Mouse (Mus musculus) hindbrain, embryonic 14.5 days (tissue): ENCODE results near the gene Plekha5. TPM values are rescaled to one million over a fixed set of nuclear protein-coding genes. Genes with fewer than 3 reads are reported as not detected.
"Not testable (repeated sequence)": the region's sequence is repeated elsewhere in the genome, so short reads cannot be mapped to it uniquely, and the experiment has no call there.

Experiments
- ATAC-seq: fragments of 200-750 bp; cut with Nextera tagmentation; 2 replicates; pipeline ENCODE4 v1.8.0; 2017; ENCODE audit warnings: moderate number of reproducible peaks, mild to moderate bottlenecking, moderate TSS enrichment, moderate library complexity; ENCODE audit not compliant: low FRiP score
- DNase-seq: peaks from one replicate; pipeline ENCODE4 v3.0.0-alpha.2; 2015; ENCODE audit warnings: low spot score
- H3K27ac ChIP-seq: fragments of 300-500 bp; sonication (generic); 2 replicates; pipeline ENCODE4 v1.5.1; 2014; ENCODE audit warnings: mild to moderate bottlenecking, moderate library complexity
- H3K27me3 ChIP-seq: fragments of 300-500 bp; sonication (generic); 2 replicates; pipeline ENCODE4 v1.6.1; 2014; ENCODE audit warnings: mild to moderate bottlenecking, low read length, mixed read lengths; ENCODE audit not compliant: control insufficient read depth, insufficient read depth
- H3K36me3 ChIP-seq: fragments of 300-500 bp; sonication (generic); replicated peaks from 2 replicates; pipeline ENCODE4 v1.6.1; 2014; ENCODE audit not compliant: control insufficient read depth, insufficient read depth
- H3K4me1 ChIP-seq: fragments of 300-500 bp; sonication (generic); replicated peaks from 2 replicates; pipeline ENCODE4 v1.6.1; 2014; ENCODE audit warnings: antibody characterized with exemption, low read length, mixed read lengths; ENCODE audit not compliant: control insufficient read depth, insufficient read depth
- H3K4me2 ChIP-seq: fragments of 300-500 bp; sonication (generic); replicated peaks from 2 replicates; pipeline ENCODE4 v1.6.1; 2014; ENCODE audit warnings: mild to moderate bottlenecking, moderate library complexity
- H3K4me3 ChIP-seq: fragments of 300-500 bp; sonication (generic); replicated peaks from 2 replicates; pipeline ENCODE4 v1.5.1; 2014; ENCODE audit warnings: mild to moderate bottlenecking, low read length
- H3K9ac ChIP-seq: fragments of 300-500 bp; sonication (generic); 2 replicates; pipeline ENCODE4 v1.6.1; 2014
- H3K9me3 ChIP-seq: fragments of 300-500 bp; sonication (generic); 2 replicates; pipeline ENCODE4 v1.6.1; 2016; ENCODE audit warnings: low read length; ENCODE audit not compliant: control insufficient read depth
- WGBS: fragments of 180-500 bp; shearing (Covaris S2); extraction: QIAGEN DNeasy Blood & Tissue Kit; methylation state at CpG from one replicate; pipeline ENCODE4 v1.1.7; 2014; 5-methylcytosine and 5-hydroxymethylcytosine counted together
- polyA plus RNA-seq: library from polyadenylated mRNA; unstranded; fragments of >200 nt; fragmentation: Nextera tagmentation; extraction: Ambion mirVana; gene quantifications from 2 replicates; pipeline ENCODE4 v1.2.1, GENCODE M21; 2014

The Plekha5 gene
- polyA plus RNA-seq, 1 experiment from 2014 or later, result 37.8 TPM

- H3K9me3 ChIP-seq, result no peaks in the 10 kb centered on the region
- DNase-seq (no peak), ATAC-seq (no peak)
- WGBS, result 73% methylated on average over 2 of the region's 2 CpGs
- H3K9ac ChIP-seq, result no peak overlapping the region
- no peaks in the 10 kb centered on the region for H3K4me1 ChIP-seq
- H3K4me3 ChIP-seq, result no peak overlapping the region
- no peak overlapping the region for H3K4me2 ChIP-seq
- no peak overlapping the region for H3K27ac ChIP-seq
- H3K36me3 ChIP-seq, result peaks cover 60% of the 10 kb centered on the region
- H3K27me3 ChIP-seq, result no peaks in the 10 kb centered on the region
Observed at GRCm38 (mm10) chr6:140567897-140568296, 144.0 kb downstream of the Plekha5 start.

GRCm38 (mm10) chr6:140570152-140570551, 146.3 kb downstream of the Plekha5 start:
- no peaks in the 10 kb centered on the region for H3K27me3 ChIP-seq
- DNase-seq (peak; percentile 40), ATAC-seq (peak; percentile 61; the same call in 1 of the 2 replicates)
- 62% methylated on average over 11 of the region's 11 CpGs for WGBS
- H3K4me3 ChIP-seq, result no peak overlapping the region
- no peak overlapping the region for H3K9ac ChIP-seq
- H3K27ac ChIP-seq, result no peak overlapping the region
- no peak overlapping the region for H3K4me2 ChIP-seq
- peaks cover 74% of the 10 kb centered on the region for H3K36me3 ChIP-seq
- H3K4me1 ChIP-seq, result no peaks in the 10 kb centered on the region
- no peaks in the 10 kb centered on the region for H3K9me3 ChIP-seq

DNA sequence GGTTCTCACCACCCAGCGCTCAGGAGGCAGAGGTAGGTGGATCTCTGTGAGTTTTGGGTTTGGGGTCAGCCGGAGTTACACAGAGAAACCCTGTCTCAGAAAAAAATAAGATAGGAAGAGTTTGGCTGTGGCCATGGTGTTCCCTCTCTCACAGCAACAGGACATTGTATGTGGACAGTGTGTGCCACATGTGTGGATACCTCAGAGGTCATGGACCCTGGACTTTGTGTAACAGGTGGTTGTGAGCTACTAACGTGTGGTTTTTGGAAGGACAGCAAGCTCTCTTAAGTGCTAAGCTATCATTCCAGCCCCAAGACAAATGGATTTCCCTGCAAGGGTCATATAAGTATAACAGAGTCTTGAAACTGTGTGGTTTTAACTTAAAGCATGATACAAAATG, 151.1 kb downstream of the Plekha5 start:
- peaks cover 85% of the 10 kb centered on the region for H3K36me3 ChIP-seq
- H3K4me1 ChIP-seq, result no peaks in the 10 kb centered on the region
- WGBS, result 100% methylated on average over 3 of the region's 3 CpGs
- no peaks in the 10 kb centered on the region for H3K27me3 ChIP-seq
- no peak overlapping the region for H3K27ac ChIP-seq
- H3K4me2 ChIP-seq, result no peak overlapping the region
- no peaks in the 10 kb centered on the region for H3K9me3 ChIP-seq
- DNase-seq (no peak), ATAC-seq (no peak)
- no peak overlapping the region for H3K4me3 ChIP-seq
- H3K9ac ChIP-seq, result no peak overlapping the region

- WGBS, result 94% methylated on average over 8 of the region's 8 CpGs
- Histone ChIP-seq H3K36me3 (peaks cover 82% of the 10 kb centered on the region), H3K27me3 (no peaks in the 10 kb centered on the region), H3K9ac (no peak overlapping the region), H3K4me3 (no peak overlapping the region), H3K27ac (no peak overlapping the region), H3K9me3 (no peaks in the 10 kb centered on the region), H3K4me2 (no peak overlapping the region), H3K4me1 (no peaks in the 10 kb centered on the region)
- ATAC-seq (no peak), DNase-seq (no peak)
Observed at GRCm38 (mm10) chr6:140576133-140576532, 152.3 kb downstream of the Plekha5 start.

DNA sequence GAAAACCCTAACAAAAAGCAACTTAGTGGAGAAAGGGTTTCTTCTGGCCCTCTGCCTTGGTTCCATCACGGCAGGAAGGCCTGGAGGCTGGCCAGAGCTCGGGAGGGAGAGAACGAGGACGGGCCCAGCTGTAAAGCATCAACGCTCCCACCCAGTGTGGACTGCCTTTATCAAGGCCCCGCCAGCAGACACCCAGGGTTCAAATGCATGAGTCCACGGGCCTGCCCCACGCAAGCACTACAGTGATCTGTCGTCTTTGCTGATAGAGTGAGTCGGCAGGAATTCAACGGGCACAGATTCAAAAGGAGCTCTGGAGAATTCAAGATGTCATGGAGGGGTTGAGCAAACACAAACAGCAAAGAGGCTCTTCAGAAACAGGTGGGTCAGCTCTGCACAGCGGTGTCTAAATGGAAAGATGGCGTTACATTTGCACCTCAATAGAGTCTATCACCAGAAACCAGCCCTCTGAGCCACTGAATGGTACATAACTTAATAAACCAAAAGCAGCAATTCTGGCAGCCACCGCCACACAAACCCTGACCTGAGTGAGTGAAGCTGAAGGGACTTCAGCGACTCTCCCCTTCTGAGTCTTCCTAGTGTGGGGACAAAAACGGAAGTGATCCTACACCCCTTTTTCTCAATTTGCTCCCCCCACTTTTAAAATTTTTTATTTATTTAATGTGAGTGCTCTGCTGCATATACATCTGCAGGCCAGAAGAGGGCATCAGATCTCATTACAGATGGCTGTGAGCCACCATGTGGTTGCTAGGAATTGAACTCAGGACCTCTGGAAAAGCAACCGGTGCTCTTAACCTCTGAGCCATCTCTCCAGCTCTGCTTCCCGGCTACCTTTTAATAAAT, 153.3 kb downstream of the Plekha5 start:
- H3K27ac ChIP-seq, result no peak overlapping the region
- H3K27me3 ChIP-seq, result no peaks in the 10 kb centered on the region
- no peaks in the 10 kb centered on the region for H3K9me3 ChIP-seq
- no peak overlapping the region for H3K9ac ChIP-seq
- H3K4me3 ChIP-seq, result no peak overlapping the region
- no peak overlapping the region for H3K4me2 ChIP-seq
- no peaks in the 10 kb centered on the region for H3K4me1 ChIP-seq
- WGBS, result 74% methylated on average over 18 of the region's 18 CpGs
- DNase-seq (no peak), ATAC-seq (no peak)
- H3K36me3 ChIP-seq, result peaks cover 79% of the 10 kb centered on the region

GRCm38 (mm10) chr6:140577822-140578170, 153.9 kb downstream of the Plekha5 start:
- H3K27ac ChIP-seq, result no peak overlapping the region
- peaks cover 79% of the 10 kb centered on the region for H3K36me3 ChIP-seq
- ATAC-seq, result no peak
- WGBS, result 95% methylated on average over 4 of the region's 4 CpGs
- no peaks in the 10 kb centered on the region for H3K27me3 ChIP-seq
- H3K4me3 ChIP-seq, result no peak overlapping the region
- no peak overlapping the region for H3K4me2 ChIP-seq
- H3K9ac ChIP-seq, result no peak overlapping the region
- no peaks in the 10 kb centered on the region for H3K4me1 ChIP-seq
- no peak for DNase-seq
- H3K9me3 ChIP-seq, result no peaks in the 10 kb centered on the region

- H3K4me3 ChIP-seq, H3K9ac ChIP-seq, DNase-seq, H3K27ac ChIP-seq, H3K27me3 ChIP-seq, H3K9me3 ChIP-seq, H3K4me1 ChIP-seq, H3K4me2 ChIP-seq, ATAC-seq: not testable (repeated sequence)
- H3K36me3 ChIP-seq, result peaks cover 79% of the 10 kb centered on the region
Observed at GRCm38 (mm10) chr6:140578985-140579384, 155.1 kb downstream of the Plekha5 start.

GRCm38 (mm10) chr6:140580170-140580569, 156.3 kb downstream of the Plekha5 start:
- H3K4me2 ChIP-seq, result no peak overlapping the region
- H3K4me3 ChIP-seq, result no peak overlapping the region
- H3K27me3 ChIP-seq, result no peaks in the 10 kb centered on the region
- no peak for DNase-seq
- WGBS, result 88% methylated on average over 4 of the region's 4 CpGs
- H3K36me3 ChIP-seq, result peaks cover 79% of the 10 kb centered on the region
- no peak for ATAC-seq
- no peak overlapping the region for H3K9ac ChIP-seq
- no peaks in the 10 kb centered on the region for H3K9me3 ChIP-seq
- H3K4me1 ChIP-seq, result no peaks in the 10 kb centered on the region
- no peak overlapping the region for H3K27ac ChIP-seq

DNA sequence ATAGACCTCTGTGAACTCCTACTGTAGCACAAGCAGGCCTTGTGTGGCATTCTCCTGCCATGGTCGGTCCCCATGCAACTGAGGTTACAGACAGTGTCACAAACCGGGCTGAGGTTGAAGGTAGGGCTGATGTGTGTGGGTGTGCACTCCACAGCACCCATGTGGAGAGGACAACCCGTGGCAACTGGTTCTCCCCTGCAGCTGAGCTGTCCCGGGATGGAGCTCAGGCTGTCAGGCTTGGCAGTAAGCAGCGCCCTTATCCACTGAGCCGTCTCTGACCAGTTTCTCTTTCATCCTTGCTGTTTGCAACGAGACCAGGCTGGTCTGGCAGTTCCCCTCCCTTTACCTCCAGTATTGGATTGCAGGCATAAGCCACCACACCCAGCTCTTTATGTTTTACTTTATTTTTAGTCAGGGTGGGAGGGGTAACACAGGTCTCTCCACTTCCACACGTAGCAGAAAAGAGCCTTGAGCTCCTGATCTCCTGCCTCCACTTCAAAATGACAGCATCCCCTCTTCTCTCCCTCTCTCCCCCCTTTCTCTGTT, 162.9 kb downstream of the Plekha5 start:
- WGBS, result 89% methylated on average over 8 of the region's 8 CpGs
- DNase-seq, result no peak
- Histone ChIP-seq H3K9me3 (no peaks in the 10 kb centered on the region), H3K27ac (no peak overlapping the region), H3K4me2 (no peak overlapping the region), H3K9ac (no peak overlapping the region), H3K4me3 (no peak overlapping the region), H3K4me1 (no peaks in the 10 kb centered on the region), H3K36me3 (peaks cover 88% of the 10 kb centered on the region), H3K27me3 (no peaks in the 10 kb centered on the region)
- ATAC-seq, result no peak
